Mouse (Mus musculus): ENCODE measurements around the gene Otub1. TPM values are rescaled to one million over a fixed set of nuclear protein-coding genes. Genes with fewer than 3 reads are reported as not detected.

The Otub1 gene
- total RNA-seq, 2 experiments from 2014 or later = 104 to 105 TPM

- no peak for DNase-seq
These were observed 28.2 kb downstream of the Otub1 start for GRCm38 (mm10) chr19:7177804-7178511.

- DNase-seq = no peak
These were observed 29.9 kb downstream of the Otub1 start for GRCm38 (mm10) chr19:7176041-7176696.

- DNase-seq = no peak
These were observed 33.9 kb downstream of the Otub1 start for GRCm38 (mm10) chr19:7172051-7172866.

- DNase-seq = peak; percentile 27
These were observed 34.7 kb downstream of the Otub1 start for GRCm38 (mm10) chr19:7171447-7171846.

GRCm38 (mm10) chr19:7170916-7171315 is 35.2 kb downstream of the Otub1 start:
- DNase-seq = no peak

GRCm38 (mm10) chr19:7168423-7168822 is 37.7 kb downstream of the Otub1 start:
- no peak for DNase-seq

GRCm38 (mm10) chr19:7166767-7167166 is 39.3 kb downstream of the Otub1 start:
- DNase-seq = no peak

- no peak for DNase-seq
These were observed 39.9 kb downstream of the Otub1 start for GRCm38 (mm10) chr19:7166200-7166711.

GRCm38 (mm10) chr19:7165509-7166199 is 40.5 kb downstream of the Otub1 start:
- peak; percentile 51 for DNase-seq

- no peak for DNase-seq
These were observed 41.2 kb downstream of the Otub1 start for GRCm38 (mm10) chr19:7164820-7165323.

GRCm38 (mm10) chr19:7164238-7164637 is 41.9 kb downstream of the Otub1 start:
- no peak for DNase-seq

GRCm38 (mm10) chr19:7161064-7161463 is 45.1 kb downstream of the Otub1 start:
- DNase-seq = no peak

GRCm38 (mm10) chr19:7160151-7160906 is 45.8 kb downstream of the Otub1 start:
- peak; percentile 42 for DNase-seq

- DNase-seq = no peak
These were observed 48.4 kb downstream of the Otub1 start for GRCm38 (mm10) chr19:7157734-7158133.

GRCm38 (mm10) chr19:7155196-7155595 is 50.9 kb downstream of the Otub1 start:
- DNase-seq = no peak

- no peak for DNase-seq
These were observed 52.9 kb downstream of the Otub1 start for GRCm38 (mm10) chr19:7153232-7153631.

GRCm38 (mm10) chr19:7151927-7152653 is 54.0 kb downstream of the Otub1 start:
- no peak for DNase-seq

GRCm38 (mm10) chr19:7151300-7151926 is 54.7 kb downstream of the Otub1 start:
- DNase-seq = no peak

- peak; percentile 42 for DNase-seq
These were observed 56.9 kb downstream of the Otub1 start for GRCm38 (mm10) chr19:7149158-7149685.
